Mouse (Mus musculus) neural tube, embryonic 10.5 days (tissue): ENCODE measurements around the gene Nnmt.

Experiments used
- DNase-seq: peaks from one replicate; pipeline ENCODE4 v3.0.0-alpha.2; 2017; ENCODE audit warnings: low spot score; ENCODE audit errors: extremely low spot score

Nnmt gene

DNA sequence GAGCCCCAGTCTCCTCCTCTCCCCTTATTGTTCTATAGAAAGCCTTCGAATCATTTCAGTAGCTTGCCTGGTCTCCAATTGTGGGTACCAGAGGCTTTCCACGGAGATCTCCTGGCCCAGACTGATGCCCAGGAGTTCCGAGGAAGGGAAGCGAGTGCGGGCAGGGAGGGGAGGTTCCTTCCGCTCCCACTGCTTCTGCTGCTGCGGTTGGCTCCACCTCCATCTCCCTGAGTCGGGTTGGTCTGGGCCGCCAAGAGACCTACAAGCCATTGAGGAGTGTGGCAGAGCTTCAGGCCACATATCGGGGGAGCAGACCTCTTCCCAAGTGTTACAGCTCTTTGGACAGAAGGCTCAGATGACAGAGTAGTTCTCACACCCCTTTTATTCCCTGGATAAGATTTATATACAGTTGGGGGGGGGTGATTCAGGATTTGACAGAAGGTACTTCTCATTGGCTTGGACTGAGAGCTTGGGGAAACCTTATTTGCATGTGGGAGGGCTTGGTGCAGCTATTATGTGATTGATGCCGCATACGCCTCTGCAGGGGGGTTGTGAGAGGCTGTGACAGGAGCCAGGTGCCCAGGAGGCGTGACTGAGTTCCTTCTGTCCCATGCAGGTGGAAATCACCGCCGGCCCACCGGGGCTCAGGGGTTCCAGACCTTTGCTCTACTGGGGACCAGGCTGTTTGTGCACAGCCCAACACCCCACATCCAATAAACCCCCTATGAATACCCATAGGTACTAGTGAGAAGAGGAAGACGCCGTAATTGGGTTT lies 30.8 kb upstream of the Nnmt start:
- peak; percentile 11 for DNase-seq

DNA sequence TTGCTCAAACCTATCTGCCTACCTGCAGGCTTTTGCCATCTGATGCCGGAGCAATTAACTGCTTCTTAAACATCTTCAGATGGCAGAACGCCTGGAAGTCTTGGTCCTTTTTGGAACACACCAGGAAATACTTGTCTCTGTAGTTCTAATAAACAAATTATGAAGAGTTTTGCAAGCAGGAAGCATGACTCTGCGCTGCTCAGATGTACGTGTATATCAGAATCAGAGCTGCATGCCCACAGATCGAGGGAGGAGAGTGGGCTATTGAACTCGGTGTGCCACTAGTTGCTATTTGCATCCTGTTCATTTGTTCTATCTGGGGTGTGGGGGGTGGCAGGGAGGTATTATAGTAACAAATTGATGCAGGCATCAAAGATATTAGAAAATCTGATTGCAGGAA lies 28.2 kb upstream of the Nnmt start:
- no peak for DNase-seq

DNA sequence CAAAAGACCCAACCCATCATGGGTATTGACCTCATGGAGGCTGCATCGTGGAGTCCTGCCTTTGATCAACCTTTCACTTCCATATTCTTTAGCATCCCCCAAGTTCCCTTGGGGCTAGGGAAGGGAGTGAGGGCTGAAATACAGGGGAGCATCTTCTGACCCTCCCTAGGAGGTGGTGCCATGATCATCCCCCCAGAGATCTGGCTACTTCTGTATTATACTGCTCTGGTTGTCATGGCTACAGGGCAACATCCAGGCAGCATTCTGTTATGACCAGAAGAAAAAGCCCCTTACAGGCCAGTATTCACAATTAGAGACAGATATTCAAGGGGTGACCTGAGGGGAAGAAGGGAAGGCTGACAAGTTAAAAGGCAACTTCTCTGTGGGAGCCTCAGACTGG lies 14.3 kb upstream of the Nnmt start:
- DNase-seq = peak; percentile 11

DNA sequence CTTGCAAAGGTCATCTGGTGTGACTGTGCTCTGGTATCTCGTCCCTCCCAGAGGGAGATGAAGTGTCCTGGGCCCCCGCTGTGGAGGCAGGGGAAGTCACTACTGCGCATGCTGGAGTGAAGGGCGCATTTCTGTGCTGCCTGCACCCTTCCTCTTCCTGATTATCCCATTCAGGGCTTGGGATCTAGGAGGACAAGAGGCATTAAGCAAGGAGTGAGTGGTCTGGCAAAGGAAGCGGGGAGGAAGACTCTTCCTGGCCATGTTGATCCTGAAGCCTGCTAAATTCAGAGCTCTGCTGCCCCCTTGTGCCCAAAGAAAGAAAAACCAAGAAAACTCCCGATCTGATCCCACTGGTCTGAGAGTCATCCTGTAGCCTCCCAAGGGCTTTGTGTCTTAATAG lies 13.6 kb upstream of the Nnmt start:
- peak; percentile 83 for DNase-seq

DNA sequence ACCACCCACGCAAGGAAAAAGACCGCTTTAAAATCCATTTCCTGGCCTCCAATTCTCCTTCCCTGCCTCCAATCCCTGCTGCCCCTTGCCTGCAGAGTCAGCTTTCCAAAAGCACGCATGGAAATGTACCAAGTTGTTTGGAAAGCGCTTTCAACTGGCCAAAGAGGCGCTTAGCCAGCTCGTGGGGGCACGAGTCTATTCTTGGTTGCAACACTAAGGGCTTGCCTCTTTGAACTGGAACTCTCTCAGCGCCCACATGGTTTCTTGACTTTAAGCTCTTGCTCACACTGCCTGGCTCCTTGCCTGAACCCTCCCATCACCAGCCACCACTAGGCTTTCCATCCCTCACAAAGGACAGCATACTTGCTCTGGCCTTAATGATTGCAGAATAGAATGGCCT lies 13.2 kb upstream of the Nnmt start:
- DNase-seq = no peak

DNA sequence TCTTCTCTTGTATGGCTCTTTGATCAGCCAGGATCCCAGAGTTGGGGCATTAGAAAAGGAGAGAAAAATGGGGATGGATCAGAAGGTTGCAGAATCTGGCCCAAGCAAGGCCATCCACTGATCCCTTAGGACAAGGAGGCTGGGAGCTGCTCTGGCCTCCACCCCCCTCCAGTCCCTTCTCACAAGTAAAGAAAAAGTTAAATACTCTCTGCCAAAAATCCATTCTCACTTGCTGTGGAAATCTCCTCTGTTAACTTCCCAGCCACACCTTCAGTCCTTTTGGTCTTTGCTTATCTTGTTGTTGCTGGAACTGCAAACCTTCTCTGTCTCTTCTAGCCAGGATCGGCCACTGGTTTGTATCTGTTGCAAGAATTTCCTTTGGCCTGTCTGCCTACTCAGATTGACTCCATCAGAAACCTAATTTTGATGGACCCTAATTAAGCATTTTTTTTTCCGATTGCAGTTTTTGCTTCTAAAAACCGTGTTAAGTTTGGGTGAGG lies 12.6 kb upstream of the Nnmt start:
- no peak for DNase-seq

DNA sequence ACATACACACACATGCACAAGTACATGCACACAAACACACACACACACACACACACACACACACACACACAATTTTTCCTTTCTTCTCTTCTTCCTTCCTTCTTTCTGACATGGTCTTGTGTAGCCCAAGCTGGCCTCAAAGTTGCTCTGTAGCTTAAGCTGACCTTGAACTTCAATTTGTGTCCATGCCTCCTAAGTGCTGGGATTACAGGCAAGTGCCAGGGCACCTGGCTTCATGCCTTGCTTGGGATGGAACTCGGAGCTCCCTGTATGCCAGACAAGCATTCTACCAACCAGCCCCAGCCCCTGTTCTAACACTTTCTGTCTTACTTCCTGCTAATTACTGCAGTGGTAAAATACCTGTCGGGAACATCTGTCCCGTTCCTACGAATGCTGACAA lies 8.3 kb upstream of the Nnmt start:
- peak; percentile 5 for DNase-seq

DNA sequence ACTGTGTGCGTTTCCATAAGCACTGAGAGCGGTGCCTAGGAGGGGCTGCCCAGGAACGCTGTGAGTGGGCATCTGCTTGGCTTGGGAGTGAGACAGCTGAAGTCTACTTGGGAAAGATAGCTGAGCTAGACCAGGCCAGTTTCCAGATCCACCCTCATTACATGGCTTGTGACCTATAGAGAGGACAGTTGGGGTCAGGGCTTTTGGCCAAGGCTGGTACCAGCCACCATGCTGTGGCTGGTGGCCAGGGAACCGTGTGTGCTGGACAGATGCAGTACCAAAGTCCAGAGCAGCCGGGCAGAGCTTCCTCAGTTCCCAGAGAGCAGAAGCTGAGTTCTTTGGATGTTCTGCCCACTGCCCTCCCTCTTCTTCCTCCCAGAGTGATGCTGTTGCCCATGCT lies 7.6 kb upstream of the Nnmt start:
- DNase-seq = no peak

DNA sequence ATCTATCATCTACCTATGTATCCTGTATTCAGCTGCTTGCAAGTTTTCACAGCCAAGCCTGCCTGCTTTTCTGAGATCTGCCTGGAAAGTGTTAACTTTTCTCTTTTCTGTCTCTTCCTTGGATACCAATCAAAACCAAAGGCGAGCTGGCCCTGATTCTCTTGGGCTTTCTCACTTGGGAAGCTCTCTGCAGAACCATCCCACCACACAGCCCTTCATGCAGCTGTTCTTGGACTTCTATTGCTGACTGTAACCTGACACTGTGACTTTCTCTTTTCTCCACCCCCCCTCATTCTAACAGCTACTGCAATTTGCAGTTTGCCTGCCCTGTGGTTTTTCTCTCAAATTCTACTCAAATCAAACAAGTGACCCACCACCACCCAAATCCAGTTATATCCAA lies 6.1 kb upstream of the Nnmt start:
- peak; percentile 10 for DNase-seq

DNA sequence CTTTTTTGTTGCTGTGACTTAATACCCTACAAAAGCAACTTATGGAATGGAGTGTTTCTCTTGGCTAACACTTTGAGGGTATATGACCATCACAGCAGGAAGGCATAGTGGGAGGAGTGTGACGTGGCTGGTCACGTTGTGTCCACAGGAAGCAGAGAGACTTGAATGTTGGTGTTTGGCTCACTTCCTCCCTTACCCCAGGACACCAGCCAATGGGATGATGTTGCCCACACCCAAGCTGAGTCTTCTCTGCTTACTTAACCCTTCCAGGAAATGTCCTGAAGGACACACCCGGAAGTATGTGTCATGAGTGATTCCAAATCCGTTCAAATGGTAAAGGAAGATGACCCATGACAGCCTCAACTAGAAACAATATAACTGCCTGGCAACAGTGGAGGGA lies 4.8 kb upstream of the Nnmt start:
- peak; percentile 9 for DNase-seq

DNA sequence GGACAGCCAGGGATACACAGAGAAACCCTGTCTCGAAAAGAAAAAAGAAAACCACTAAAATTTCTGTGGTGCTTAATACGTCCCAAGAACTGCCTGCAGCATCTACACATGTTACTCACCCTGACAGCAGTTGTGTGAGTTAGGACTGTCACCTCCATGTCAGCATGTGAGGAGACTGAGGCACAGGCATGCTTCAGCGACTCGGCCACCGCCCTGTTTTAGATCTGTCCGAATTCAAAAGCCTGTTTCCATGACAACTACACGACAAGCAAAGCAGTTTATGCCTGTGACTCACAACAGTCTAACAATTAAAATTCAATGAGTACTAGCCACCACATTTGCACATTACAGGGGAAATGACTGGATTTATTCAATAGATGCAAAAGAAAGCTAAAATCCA lies 2.5 kb upstream of the Nnmt start:
- DNase-seq = peak; percentile 12

DNA sequence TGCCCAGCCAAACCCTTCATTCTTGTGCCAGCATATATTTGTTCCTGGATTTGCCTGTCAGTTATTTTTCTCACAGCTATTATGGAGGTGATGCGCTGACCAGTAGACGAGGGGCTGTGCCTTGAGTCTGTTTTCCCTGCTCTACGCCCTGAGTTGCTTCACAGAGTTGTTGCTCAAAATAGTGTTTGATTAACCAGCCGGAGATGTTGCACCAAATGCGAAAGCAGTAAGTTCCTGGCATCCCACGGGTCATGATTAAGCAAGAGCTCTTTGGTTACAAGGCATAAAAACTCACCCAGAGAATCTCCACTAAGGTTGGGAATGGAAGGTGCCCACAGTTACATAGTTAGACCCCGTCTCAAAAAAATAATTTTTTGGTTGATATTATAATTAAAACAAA lies 1.2 kb upstream of the Nnmt start:
- DNase-seq = no peak

DNA sequence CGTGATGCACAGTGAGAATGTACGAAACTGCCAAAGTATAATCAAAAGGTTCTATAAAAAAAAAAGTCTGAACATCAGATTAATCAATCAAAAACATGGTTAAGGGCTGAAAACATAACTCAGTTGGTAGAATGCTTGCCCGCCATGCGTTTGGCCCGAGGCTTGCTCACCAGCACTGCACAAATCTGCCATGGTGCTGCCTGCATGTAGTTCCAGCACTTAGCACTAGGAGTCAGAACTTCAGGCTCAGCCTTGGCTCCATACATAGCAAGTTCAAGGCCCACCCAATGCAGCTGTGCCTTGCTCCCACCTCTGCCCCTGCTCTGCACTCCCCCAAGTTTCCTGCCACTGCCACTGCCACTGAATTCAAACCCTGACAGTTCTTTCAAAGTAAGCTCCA lies 744 bp upstream of the Nnmt start:
- peak; percentile 10 for DNase-seq

DNA sequence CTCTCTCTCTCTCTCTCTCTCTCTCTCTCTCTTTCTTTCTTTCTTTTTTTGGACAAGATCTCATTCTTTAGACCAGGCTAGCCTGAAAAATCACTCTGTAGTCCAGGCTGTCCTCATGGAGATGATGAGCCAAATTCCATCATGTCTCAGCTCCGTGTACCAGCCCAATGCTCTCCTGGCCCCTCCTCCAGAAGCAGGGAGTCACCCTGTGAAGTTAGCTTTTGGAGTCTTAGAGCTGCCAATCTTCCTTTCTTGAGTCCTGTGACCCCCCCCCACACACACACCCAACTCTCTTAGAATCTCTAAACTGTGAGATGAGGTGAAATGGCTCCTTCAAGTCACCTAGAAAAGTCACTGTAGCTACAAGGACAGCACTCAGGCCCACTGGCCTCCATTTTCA lies 727 bp downstream of the Nnmt start:
- peak; percentile 7 for DNase-seq

DNA sequence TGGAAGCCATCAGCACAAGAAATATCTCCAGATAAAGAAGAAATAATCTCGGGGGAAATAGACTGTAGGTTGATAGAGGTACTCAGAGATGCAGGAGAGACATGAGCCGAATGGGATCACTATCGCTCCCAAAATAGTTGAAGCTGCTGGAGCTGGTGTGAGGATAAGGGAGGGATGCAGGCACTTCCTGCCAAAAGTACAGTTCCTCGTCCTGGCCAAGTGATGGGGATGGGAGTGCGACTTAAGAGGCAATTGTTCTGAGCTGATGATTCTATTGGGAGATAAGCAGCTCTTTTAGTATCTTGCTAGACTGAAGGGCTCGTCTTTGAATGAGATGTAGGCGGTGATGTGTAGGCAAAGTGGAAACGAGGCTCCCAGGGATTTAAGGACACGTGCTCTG lies 4.1 kb downstream of the Nnmt start:
- DNase-seq = peak; percentile 4

DNA sequence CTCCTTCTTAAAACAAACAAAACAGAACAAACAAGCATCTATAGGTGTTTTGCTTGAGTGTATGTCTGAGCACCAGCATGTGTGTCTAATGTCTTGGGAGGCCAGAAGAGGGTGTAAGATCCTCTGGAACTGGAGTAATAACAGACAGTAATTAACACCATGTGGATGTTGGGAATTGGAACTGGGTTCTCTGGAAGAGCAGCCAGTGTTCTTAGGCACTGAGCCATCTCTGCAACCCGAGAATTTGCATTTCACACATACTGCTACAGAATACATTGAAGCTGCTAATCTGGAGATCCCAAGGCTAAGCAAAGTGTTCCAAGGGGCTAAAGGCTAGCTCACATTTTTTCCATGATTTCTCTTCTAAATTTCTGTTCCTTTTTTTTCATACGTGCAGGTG lies 4.9 kb downstream of the Nnmt start:
- peak; percentile 3 for DNase-seq

DNA sequence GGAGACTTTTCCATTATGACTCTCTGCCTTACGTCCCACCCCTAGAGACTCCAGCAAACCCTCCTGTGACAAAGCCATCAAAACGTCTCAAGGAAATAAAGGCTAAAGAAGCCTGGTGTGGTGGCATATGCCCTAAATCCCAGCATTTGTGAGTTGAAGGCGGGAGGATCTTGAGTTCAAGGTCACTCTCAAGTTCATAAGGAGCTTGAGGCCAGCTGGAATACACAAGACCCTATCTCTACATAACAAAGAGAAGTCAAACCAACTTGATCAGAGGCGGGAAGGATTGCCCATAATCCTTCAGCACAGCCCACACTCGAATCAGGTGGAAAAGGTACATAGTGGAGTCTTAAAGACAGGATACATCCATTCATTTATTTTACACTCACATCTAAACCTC lies 7.5 kb downstream of the Nnmt start:
- DNase-seq = no peak

DNA sequence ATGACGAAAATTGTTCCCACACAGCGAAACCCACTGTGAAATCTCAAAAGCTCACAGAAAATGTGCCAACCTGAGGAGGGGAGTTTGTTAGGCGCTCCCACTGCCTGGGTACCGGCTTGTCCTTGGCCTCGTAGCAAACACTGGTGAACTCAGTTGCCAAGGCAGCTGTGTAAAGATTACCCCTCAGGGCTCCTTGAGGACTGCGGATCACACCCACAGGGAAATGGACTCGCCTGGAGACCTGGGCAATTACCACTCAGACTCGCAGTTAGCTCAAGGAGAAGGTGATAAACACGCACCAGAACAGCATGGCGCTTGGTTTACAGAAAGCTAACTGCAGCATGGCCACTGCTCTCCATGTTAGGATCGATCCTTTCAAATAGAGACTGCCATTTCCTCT lies 8.0 kb downstream of the Nnmt start:
- DNase-seq = no peak

DNA sequence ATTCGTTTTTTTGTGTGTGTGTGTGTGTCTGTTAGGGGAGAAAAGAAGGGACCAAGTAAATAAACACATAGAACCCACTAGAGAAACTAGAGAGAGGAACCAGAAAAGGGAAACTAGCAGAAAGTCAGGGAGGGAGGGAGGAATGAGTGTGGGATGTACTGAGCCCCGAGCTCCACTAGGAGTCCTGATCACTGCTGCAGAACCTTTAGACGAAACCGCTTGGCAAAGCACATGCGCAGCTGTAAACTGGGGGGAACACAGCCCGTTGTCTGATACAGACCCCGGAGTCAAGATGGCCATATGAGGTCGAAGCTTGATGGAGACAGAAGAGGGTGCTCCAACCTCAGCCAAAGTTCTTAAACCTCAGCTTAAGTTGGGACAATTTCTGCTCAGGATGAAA lies 11.0 kb downstream of the Nnmt start:
- no peak for DNase-seq

DNA sequence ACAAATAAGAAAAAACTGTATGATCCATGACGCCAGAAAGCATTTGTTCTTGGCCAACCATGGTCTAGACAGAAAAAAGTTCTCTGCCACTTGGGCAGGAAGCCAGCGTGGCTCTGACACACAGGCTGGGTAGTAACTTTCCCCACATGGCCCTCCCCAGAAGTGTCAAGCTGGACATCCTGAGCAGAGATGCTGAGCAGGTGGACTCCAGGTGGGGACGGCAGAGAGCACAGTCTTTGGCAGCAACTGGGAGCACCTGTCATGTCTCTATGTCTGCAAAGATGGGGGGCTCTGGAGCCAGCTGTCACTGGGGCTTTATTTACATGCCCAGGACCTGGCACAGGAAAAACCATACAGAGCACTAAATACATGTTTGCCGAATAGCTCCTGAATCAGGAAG lies 14.3 kb downstream of the Nnmt start:
- no peak for DNase-seq

DNA sequence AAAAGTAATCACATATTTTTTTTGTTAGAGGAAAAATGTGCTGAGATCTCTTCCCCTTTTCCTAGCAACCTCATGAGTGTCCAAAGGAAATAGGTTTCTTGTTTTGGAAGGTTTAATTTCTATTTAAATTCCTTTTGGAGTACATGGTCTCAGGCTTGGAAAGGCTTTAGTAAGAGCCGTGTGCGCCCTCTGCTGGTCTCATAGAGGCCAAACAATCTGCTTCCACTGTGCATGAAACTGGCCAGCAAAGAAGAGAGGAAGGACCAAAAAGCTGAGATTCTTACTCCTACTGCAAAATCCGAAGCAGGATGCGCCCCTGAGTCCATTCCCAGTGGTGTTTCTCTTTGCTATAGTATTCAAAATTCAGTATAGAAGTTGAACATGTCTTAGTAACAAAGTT lies 18.6 kb downstream of the Nnmt start:
- DNase-seq = peak; percentile 65

DNA sequence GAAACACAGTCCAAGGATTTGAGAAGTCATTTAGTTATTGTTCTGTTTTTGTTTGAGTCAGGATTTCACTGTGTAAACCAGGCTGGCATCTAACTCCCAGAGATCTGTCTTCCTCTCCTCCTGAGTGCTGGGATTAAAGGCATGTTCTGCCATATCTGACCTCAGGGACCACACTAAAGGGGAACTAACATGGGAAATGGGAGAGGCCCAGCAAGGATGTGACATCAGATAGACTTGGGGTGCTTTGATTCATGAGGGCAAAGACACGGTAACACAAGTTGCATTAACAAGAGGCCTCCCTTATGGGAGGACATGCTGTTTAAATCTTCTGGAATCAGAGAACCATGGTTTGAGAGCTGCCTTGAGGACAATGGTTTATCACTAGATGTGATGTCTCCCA lies 24.1 kb downstream of the Nnmt start:
- no peak for DNase-seq

DNA sequence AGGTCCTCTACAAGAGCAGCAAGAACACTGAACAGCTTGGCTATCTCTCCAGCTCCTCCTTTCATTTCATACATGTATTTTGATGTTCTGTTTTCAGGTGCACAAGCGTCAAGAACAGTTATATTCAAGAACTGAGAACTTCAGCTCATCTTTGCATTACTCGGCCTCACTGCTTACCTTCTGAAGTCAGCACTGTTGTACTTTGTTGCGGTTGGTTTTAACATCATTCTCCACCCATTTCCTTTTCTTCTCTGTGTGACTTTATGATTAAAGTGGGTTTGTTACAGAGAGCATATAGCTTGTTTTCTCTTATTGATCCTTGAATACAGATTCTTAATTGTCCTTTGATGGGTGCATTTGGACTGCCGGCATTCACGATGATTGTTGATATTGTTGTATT lies 42.6 kb downstream of the Nnmt start:
- DNase-seq = no peak
